Mouse (Mus musculus) WW6 (cell line): Measurements from ENCODE around the gene Dync2li1.
A peak's percentile ranks its signal among the peaks of the same experiment; 100 is the strongest.

Source experiments
- DNase-seq: peaks from one replicate; pipeline ENCODE4 v3.0.0-alpha.2; 2013; ENCODE audit warnings: low read depth, low spot score

The Dync2li1 gene

DNA sequence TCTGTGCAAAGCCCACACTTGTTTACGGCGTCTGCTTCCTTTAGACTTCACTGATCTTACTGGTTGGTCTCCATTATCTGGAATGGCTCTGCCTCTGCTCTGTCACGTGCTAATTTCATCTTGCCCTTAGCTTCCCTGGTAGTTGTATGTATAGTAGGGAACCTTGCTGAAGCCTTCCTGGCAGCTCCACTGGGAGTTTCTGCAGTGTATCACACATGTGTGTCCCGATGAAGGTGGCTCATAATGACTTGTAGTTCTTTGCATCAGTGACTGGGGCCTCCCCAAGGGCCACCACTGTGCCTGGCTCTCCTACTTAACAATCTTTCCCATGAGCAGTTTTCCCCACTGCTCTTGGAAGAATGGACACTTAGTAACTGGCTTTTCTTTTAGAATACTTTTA lies 17.7 kb upstream of the Dync2li1 start:
- DNase-seq, result no peak

DNA sequence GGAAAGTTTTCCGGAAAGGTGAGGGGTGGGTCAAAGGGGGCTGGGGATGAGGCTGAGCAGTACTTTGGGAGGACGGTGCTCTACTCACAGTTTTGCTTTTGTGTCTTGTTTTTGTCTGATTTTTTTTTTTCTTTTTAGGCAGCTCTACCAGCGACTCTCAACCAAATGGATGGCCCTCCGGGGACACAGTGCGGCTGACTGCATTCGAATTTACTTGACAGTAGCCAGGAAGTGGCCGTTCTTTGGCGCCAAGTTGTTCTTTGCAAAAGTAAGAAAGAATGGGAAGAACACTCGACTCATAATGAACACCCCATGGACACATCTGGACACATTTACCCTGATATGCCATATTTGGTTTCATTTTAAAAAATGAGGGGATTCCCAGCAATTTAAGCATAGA lies 14.8 kb upstream of the Dync2li1 start:
- DNase-seq, result no peak

DNA sequence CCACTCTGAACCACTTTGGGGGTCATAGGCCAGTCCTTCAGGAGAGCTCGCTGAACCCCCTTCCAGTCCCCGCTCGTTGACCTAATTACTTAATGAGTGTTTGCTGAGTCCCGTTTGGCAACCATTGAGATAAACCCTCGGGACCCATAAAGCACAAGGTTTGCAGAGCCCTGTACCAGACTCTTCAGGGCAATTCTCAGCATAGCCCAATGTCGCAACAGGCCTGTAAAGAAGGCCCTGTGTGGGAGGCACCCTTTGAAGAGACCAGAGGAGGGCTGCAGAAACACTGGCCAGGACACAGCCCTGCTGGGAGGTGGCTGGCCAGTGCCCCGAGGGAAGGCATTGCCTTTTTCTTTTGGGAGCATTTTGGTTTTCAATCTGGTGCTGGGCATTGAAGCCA lies 14.3 kb upstream of the Dync2li1 start:
- DNase-seq, result no peak

DNA sequence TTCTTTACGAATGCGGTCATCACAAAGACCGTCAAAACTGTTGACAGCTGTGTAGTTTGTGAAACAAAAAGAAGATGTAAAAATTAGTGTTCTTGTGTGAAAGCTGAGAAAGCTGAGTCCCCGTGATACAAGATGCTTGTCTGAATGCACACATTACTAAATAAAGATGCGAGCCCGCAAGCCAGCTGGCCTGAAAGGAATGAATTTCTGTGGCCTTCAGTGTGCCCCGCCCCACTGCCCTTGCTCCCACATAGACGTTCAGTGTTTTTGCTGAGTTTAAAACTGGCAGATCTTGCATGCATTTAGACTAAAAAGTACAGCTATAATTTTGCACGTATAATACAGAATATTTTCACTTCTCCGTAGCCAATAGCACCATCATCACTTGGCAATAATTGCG lies 10.5 kb upstream of the Dync2li1 start:
- no peak for DNase-seq

DNA sequence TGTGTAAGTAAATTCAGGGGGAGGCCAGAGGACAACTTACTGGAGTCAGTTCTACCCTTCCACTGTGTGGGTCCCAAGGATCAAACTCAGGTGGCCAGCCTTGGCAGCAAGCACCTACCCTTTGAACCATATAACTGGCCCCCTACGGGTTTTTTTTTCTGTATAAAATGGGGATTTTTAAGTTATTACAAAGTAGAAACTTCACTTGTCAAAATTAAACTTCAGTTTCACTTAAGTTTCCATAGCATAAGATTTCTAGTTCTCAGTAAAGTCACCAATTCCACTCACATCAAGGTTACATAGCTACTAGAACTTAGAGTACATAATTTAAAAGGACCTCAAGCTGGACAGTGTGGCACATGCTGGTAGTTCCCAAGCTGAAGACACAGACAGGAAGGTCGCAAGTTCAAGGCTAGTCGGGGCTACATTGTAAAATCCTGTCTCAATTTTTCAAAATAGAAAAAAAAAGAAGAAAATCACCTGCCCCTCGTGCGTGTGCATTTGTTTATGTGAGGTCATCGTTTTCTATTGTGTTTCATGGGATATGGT lies 9.7 kb upstream of the Dync2li1 start:
- DNase-seq, result no peak

DNA sequence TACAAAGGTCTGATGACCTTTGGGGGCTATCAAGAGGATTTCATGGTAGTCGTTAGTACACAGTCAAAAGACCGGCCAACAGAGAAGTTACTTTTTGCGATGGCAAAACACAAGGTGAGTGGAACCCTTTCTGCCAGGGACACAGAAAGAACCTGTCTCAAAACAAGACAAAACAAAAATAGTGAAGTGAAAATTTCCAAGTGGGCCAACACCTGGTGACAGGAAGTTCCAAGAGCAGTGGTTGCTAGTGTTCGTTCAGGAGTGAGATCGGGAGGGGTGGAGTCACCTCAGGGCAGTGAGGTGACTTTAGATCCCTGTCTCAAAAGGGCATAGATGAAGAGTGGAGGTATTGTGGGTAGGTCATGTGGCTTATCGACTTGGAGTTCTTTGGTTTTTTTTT lies 8.3 kb upstream of the Dync2li1 start:
- DNase-seq, result no peak

DNA sequence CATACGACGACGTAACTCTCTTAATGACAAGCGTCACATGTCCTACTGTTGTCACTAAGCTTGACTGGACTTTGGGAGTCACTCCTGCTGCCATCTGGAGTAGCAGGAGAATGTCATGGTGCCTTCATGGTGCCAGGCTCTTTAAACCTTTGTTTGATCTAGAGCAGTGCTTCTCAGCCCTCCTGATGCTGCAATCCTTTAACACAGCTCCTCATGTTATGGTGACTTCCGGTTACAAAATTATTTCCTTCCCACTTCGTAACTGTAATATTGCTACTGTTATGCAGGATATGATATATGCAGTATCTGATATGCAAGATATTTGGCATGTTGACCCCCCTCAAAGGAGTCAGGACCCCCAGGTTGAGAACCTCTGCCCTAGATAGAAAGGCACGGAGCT lies 7.2 kb upstream of the Dync2li1 start:
- no peak for DNase-seq

DNA sequence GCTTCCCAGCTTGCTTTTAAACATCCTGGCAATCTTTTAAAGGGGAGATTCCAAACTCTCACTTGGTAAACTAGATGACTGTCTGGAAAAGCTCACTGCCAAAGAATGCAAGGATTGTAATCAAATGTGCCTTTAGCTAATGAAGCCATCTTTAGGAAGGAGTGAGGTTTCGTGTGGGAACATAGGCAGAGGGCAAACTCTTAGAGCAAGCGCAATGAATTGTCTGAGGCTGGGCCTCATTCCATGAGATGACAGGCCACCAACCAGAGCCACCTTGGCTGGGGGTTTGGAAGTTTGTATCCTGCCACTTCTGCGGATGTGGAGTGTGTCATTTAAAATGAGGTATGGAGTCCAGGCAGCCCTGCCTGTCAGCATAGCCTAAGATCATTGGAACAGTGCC lies 6.2 kb upstream of the Dync2li1 start:
- DNase-seq, result no peak

DNA sequence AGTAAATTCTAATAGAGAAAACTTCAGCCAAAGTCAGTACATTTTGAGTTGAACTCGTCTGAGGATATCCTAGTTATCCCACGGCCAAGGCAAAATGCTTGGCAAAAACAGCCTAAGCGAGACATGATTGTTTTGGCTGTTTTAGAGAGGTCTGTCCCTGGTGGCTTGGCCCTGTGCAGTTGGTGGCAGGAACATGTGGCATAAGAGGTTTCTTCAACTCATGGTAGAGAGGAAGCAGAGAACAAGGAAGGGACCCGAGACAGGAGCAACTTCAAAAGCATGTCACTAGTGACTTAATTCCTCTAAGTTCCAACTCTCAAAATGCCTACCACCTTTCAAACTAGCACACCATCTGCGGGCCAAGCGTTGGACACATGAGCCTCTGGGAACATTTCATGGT lies 5.7 kb upstream of the Dync2li1 start:
- DNase-seq, result no peak

DNA sequence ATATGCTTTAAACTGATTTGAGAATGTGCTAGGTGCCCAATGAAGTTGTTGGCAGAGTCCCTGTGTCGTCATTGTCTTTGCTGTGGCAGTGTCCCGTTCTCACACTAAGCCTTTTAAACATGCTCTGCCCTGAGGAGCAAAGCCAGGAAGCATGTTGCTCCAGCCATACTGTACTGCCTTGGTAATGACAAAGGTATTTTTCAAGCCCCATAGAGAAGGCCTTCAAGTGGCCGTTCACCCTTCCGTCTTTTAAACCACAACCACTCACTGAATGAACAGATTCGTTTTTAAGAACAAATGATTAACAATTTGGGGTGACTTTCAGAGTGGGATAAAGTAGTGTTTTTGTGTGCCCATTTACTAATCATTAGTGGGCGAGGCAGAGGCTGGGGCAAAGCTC lies 5.1 kb upstream of the Dync2li1 start:
- DNase-seq, result no peak

DNA sequence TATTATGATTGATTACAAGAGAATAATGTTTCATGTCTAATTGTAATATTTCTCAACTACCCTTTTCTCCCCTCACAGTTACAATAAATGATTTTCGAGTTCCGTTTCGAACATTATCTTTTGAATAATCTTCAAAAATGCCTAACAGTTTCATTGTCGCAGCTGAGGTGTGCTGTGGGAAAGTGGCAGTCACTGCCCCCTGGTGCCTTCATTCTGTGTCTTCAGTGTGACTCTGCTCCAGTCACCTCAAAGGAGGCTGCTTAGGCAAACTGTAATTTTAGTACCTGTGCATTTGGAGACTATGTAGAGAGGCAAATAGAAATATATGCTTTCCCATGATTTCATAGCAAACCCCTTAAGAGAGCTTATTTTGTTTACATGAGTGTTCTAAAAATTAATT lies 4.3 kb upstream of the Dync2li1 start:
- no peak for DNase-seq

DNA sequence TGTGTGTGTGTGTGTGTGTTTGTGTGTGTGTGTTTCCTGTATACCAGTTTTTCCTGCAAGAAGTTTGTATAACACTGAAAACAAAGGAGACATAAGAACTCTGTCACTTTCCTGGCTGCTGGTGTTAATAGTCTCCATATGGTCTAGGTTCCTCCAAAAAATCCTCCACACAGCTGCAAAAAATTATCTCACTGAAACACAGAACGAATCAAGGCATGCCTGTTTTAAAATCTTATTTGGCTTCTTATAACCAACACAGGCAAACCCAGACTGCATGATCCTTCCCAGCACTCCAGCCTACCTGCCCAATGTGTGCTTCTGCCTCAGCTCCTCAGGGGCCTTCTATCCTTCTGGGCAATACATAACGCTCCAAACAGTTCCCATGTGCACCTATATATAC lies 3.4 kb upstream of the Dync2li1 start:
- DNase-seq, result no peak

DNA sequence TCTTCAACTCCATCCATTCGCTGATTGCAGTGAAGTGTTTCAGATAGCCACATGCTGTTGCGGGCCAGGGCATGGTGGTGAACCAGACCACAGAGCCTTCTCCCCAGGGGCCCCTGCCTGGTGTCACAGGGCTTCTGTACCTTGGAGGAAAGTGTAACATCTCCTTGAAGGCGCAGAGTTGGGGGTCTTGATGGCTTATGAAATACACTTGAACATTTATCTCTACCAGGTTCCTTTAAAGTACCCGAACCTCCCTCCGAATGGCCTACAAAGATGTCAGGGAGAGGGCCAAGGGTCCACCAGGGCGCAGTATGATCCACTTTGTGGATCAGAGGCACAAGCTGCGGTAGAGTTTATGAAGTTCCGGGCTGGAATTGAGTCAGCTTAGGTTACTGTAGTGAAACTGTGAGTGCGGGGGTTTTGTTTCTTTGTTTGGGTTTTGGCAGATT lies 585 bp downstream of the Dync2li1 start:
- no peak for DNase-seq

DNA sequence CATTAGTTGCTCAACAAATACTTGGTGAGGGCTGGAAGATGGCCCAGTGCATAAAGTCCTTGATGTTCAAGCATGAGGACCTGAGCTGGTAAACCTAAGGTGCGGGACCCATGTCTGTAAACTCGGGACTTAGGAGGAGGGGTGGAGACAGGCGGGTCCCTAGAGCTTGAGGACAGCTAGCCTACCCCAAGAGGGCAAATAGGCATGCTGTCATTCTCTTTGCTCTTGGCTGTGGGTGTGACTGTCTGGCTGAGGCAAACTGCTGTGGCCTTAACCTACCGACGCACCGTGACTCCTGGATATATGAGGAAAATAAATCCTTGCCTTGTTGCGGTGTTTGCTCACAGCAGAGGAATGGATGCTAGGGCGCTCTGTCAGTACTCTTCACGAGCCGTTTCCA lies 1.4 kb downstream of the Dync2li1 start:
- DNase-seq, result no peak

DNA sequence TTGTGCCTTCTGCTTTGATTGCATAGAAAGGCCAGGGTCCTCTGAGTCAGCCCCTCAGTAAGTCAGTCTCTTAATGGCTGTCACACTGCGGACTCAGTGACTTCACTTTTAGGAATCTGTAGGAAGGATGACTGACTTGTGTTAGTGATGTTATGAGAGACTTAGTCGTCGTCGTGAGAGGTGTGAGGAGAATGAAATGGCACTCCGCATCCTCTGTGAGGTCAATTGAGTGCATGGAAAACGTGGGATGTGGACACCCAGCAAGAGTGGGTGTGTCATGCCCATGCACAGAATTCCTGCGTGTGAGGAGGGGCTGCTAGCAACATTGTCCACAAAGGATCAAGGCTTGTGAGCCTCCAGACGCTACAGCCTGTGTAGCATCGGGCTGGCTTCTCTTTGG lies 2.3 kb downstream of the Dync2li1 start:
- no peak for DNase-seq

DNA sequence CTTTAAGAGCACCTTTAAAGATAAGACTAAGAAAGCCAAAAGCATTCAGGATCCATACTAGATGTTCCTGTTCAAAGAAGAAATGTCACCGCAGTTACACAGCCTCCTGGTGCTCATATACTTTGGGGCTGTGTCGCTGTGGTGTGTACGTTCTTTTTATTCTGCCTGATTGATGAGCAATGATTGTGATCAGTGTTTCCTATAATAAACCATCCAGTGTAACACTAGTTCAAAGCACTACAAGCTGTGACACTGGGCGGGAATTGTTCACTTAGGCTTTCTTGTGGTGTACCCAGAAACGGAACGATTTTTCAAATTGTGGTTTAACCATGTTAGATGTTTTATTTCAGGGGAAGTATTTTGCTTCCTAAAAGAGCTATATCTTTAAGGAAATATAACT lies 5.5 kb downstream of the Dync2li1 start:
- no peak for DNase-seq

DNA sequence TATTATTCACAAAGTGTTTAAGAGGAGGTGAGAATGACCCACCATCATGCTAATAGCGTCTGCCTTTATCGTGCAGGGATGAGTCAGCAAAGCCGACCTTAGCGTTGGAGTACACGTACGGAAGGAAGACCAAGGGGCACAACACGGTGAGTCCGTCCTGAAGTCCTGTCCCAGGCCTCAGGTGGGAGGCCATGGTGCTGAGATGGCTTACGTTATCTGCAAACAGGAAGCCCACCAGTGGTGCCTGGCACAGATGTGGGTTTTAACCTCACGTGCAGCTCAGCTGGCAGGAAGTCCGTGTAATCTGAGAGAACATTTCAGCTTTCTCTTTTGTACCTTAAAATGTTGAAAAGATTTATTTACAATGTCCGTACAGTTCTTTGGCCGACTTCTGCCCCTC lies 7.1 kb downstream of the Dync2li1 start:
- DNase-seq, result no peak

DNA sequence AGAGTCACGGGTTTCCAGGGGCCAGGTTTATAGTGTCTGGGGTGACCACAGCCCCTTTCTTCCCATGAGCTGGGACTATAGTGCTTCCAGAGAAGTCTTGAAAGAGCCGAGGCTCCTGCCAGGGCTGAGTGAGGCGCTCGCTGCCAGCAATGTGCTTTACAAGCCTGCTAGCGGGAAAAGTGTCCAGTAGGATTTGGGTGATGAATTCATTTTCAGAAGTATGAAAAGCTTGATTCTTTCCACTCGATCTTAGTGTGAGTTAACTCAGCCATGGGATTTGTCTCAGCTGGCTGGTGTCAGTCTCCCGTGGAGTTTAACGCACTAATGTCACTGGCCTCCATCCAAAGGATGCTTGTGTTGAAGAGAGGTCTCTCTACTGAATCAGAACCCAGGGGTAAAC lies 10.0 kb downstream of the Dync2li1 start:
- DNase-seq, result no peak

DNA sequence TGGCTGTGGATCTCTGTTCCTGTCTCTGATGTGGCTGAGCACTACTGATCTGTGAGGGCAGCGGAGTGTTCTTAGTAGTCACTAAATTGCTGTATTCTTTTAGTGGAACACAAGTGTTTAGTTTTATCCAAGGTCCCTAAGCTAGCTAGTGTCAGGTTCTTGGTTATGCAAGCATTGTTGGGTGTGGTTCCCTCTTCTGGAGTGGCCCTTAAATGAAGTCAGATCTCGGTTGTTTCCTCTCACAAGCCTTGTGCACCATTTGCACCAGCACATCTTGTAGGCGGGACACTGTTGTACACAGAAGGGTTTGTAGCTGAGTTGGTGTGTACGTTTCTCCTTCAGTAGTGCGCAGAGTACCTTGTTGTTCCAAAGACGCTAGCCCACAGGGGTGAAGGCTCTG lies 11.7 kb downstream of the Dync2li1 start:
- no peak for DNase-seq

DNA sequence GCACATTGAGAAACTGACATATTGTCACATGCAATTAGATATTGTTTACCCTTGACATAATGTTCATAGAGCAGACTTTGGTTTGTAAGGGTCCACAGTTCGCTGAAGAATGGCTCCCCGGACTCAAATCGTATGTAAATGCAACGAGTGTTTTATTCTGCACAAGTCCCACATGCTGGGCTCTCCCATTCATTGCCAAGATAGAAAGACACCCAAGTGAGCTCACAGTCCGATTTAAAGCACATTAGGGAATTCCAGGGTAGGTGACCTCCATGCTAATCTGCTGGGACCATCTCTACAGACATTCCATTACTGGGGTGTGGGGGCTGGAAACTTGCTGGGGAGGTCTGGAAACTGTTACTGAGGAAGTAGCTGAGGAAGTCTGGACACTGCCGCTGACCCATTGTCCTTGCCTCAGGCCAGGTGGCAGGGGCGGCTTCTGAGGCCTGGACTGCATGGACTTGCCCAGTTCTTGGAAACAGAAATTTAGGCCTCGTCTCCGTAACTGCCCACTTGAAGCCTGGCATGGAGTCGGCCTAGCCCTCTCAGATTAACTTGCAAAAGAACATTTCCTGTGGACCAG lies 13.6 kb downstream of the Dync2li1 start:
- no peak for DNase-seq

DNA sequence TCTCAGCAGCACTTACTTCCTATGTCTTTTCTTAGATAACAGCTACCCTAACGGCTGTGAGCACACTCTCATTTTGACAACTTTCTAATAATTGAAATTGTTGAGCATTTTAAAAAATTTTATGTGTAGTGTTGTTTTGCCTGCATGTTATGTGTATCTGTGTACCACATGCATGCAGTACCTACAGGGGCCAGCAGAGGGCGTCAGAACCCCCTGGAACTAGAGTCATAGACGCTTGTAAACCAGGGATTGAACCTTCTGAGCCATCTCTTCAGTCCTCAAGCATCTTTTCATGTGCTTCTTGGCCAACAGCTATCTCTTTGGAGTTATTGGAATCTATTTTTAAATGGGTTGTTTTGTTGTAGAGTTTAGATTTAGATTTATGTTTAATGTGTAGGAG lies 15.6 kb downstream of the Dync2li1 start:
- DNase-seq, result peak; percentile 38

DNA sequence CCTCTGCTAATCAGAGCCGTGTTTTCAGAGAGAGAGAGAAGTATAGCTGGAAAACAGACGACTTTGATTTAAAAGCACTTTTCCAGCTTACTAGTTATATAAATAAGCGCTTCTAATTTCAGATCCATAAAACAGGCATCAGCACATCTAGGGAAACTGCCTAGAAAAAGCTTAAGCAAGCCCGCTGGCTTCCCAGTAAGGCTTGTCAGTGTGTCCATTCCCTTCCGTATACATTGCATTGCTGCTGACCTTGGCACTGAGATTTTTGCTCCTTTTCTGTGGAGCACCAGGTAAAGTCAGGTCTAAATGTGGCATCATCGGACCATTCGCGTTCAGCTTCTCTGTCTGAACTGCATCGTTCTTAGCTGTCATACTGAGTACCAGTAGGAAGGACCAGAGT lies 16.0 kb downstream of the Dync2li1 start:
- no peak for DNase-seq

DNA sequence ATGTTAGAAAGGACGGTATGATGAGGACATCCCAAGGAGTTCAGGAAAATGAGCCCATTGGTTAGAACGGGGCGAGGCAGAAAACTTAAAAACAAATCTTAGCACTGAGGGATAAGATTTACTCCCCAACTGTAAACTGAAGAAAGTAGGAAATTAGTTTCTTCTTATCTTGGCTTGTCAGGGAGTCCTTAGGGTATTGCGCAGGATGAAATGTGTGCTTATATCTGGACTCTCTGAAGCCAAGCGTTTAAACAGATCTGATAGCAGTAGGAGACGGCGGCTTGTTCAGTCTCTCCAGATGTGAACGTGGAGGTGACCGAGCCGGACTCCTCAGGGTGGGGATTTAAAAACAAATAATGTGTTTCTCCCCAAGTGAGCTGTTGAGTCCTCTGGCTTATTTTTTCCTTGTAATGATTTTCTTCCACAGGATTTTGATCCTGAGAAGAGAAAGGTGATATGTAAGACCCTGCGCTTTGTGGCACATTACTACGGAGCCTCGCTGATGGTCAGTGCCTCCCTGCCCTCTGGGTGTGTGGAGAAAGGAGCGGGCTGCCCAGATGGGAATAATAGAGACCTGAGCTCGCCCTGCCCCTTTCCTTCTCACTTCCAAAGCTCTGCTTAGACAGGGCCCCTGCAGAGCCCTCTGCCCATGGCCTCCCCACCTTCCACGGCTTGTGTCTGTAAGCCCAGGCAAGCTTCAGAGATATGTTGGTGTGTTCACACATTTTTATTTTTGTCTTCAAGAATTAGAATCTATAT lies 18.2 kb downstream of the Dync2li1 start:
- DNase-seq, result no peak
